Mouse (Mus musculus) cortical plate, adult 2 months (tissue): ENCODE data around the gene Gfod1. TPM values are rescaled to one million over a fixed set of nuclear protein-coding genes. Genes with fewer than 3 reads are reported as not detected.

ENCODE experiments used
- H3K27ac ChIP-seq: fragments of 200-500 bp; 2 replicates; pipeline ENCODE4 v1.5.1; 2012; ENCODE audit warnings: low read length, control low read depth, inconsistent platforms; ENCODE audit not compliant: insufficient read depth
- H3K4me1 ChIP-seq: fragments of 200-500 bp; 2 replicates; pipeline ENCODE4 v1.6.1; 2011; ENCODE audit warnings: low read length; ENCODE audit not compliant: control insufficient read depth, insufficient read depth
- H3K4me3 ChIP-seq: fragments of 200-500 bp; 2 replicates; pipeline ENCODE4 v1.5.1; 2011; ENCODE audit warnings: mild to moderate bottlenecking, low read length, control low read depth; ENCODE audit not compliant: insufficient read depth
- CTCF ChIP-seq: fragments of 200-500 bp; IDR thresholded peaks from 2 replicates; pipeline ENCODE4 v1.5.1; 2011; ENCODE audit warnings: mild to moderate bottlenecking, control low read depth, low read length; ENCODE audit not compliant: insufficient read depth; ENCODE audit errors: extremely low read depth
- POLR2A ChIP-seq: fragments of 200-500 bp; IDR thresholded peaks from 2 replicates; pipeline ENCODE4 v1.6.1; 2011; ENCODE audit warnings: mild to moderate bottlenecking, low read length, control low read depth; ENCODE audit not compliant: insufficient read depth; ENCODE audit errors: extremely low read depth
- polyA plus RNA-seq: library from polyadenylated mRNA; depleted of rRNA; stranded (reverse); fragments of >200 nt; gene quantifications from 2 replicates; pipeline ENCODE4 v1.2.3, GENCODE M21; 2012

The Gfod1 gene
- polyA plus RNA-seq, 1 experiment = 39.7 TPM

- Histone ChIP-seq H3K4me3 (no peak overlapping the region), H3K4me1 (peaks cover 21% of the 10 kb centered on the region), H3K27ac (peak overlapping the region; percentile 22; the same call in 1 of the 2 replicates)
- no peak for TF ChIP-seq POLR2A
- TF ChIP-seq CTCF = no peak
These were observed 86.3 kb downstream of the Gfod1 start for GRCm38 (mm10) chr13:43217686-43218085.

GRCm38 (mm10) chr13:43217059-43217458 is 86.9 kb downstream of the Gfod1 start:
- Histone ChIP-seq H3K27ac (no peak overlapping the region), H3K4me1 (peaks cover 24% of the 10 kb centered on the region), H3K4me3 (no peak overlapping the region)
- no peak for TF ChIP-seq POLR2A
- TF ChIP-seq CTCF = no peak

GRCm38 (mm10) chr13:43215994-43216706 is 87.8 kb downstream of the Gfod1 start:
- Histone ChIP-seq H3K4me3 (no peak overlapping the region), H3K4me1 (peaks cover 25% of the 10 kb centered on the region), H3K27ac (no peak overlapping the region)
- TF ChIP-seq POLR2A (no peak), CTCF (no peak)

GRCm38 (mm10) chr13:43215144-43215993 is 88.6 kb downstream of the Gfod1 start:
- no peak overlapping the region for H3K4me3 ChIP-seq
- peaks cover 25% of the 10 kb centered on the region for H3K4me1 ChIP-seq
- TF ChIP-seq CTCF = no peak
- no peak for TF ChIP-seq POLR2A
- no peak overlapping the region for H3K27ac ChIP-seq

GRCm38 (mm10) chr13:43212338-43212737 is 91.6 kb downstream of the Gfod1 start:
- H3K27ac ChIP-seq = no peak overlapping the region
- TF ChIP-seq POLR2A (no peak), CTCF (no peak)
- H3K4me1 ChIP-seq = peaks cover 24% of the 10 kb centered on the region
- no peak overlapping the region for H3K4me3 ChIP-seq

GRCm38 (mm10) chr13:43210956-43211355 is 93.0 kb downstream of the Gfod1 start:
- H3K27ac ChIP-seq = no peak overlapping the region
- no peak overlapping the region for H3K4me3 ChIP-seq
- TF ChIP-seq CTCF = no peak
- TF ChIP-seq POLR2A = no peak
- peaks cover 22% of the 10 kb centered on the region for H3K4me1 ChIP-seq

- no peak for TF ChIP-seq POLR2A
- no peak for TF ChIP-seq CTCF
- Histone ChIP-seq H3K4me1 (peaks cover 17% of the 10 kb centered on the region), H3K27ac (no peak overlapping the region), H3K4me3 (no peak overlapping the region)
These were observed 94.4 kb downstream of the Gfod1 start for GRCm38 (mm10) chr13:43209560-43209959.

GRCm38 (mm10) chr13:43208914-43209439 is 95.0 kb downstream of the Gfod1 start:
- peaks cover 17% of the 10 kb centered on the region for H3K4me1 ChIP-seq
- H3K27ac ChIP-seq = peak overlapping the region; percentile 2; the same call in 1 of the 2 replicates
- TF ChIP-seq POLR2A = no peak
- no peak for TF ChIP-seq CTCF
- H3K4me3 ChIP-seq = no peak overlapping the region

- H3K4me3 ChIP-seq = no peak overlapping the region
- H3K27ac ChIP-seq = no peak overlapping the region
- TF ChIP-seq CTCF (no peak), POLR2A (no peak)
- peaks cover 9% of the 10 kb centered on the region for H3K4me1 ChIP-seq
These were observed 97.8 kb downstream of the Gfod1 start for GRCm38 (mm10) chr13:43206118-43206683.

- TF ChIP-seq CTCF (no peak), POLR2A (no peak)
- Histone ChIP-seq H3K27ac (no peak overlapping the region), H3K4me3 (no peak overlapping the region), H3K4me1 (peaks cover 4% of the 10 kb centered on the region)
These were observed 100.3 kb downstream of the Gfod1 start for GRCm38 (mm10) chr13:43203641-43204040.
